Mouse (Mus musculus): ENCODE data around the gene Slc48a1.

Slc48a1 gene

DNA sequence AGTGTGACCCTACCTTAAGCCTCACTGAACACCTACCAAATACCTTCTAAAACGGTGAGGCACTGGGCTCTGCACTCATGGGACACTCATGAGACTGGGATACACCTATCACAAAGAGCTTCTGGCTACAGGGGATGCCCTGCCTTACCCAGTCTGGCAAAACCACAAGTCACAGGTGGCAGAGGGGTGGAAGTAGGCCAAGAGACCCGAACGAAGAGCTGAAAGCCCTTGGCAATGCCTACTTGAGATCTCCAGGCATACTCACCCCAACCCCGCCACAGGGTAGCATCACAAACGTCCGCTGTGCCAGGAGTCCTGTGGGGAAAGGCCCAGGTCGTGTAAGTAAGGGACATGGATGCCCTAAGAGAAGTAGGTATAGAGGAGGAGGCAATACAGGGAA is 23.5 kb downstream of the Slc48a1 start:
- DNase-seq (ENCODE audit: low read depth, low spot score), result no peak

DNA sequence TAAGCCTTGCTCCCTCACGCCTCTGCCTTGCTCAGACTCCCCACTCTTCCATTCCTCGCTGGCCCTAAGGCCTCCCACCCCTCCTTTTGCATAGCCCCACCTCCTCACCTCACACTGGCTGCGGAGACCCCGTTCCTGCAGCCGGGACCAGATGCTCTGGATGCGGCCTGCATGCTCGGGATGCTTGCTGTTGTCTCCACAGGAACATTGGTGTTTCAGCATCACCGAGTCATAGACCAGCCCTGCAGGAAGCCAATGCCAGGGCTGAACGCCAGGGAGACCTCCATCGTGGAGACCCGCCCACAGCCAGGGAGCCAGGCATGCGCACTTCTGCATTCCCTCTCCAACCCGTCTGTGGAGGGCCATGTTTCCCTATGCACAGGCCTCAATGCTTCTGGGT is 24.3 kb downstream of the Slc48a1 start:
- no peak for DNase-seq (ENCODE audit: low read depth, low spot score)

DNA sequence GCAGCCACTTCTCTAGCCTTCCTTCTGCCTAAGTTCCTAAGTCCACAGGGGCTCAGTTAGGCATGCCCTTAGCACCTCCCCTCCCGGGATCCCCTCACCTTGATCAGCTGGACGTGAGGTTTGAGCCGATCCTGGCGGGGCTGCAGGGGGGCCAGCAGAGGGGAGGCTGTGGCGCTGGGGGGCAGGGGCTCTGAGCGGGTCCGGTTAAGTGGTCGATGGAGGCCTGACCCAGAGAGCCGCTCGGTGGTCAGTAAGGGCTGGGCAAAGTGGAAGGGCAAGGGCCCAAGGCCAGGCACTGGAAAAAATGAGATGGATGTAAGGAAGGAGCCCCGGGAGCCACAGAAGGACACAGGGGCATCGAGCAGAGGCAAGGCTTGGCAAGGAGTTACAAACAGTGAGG is 29.5 kb downstream of the Slc48a1 start:
- no peak for DNase-seq (ENCODE audit: low read depth, low spot score)

DNA sequence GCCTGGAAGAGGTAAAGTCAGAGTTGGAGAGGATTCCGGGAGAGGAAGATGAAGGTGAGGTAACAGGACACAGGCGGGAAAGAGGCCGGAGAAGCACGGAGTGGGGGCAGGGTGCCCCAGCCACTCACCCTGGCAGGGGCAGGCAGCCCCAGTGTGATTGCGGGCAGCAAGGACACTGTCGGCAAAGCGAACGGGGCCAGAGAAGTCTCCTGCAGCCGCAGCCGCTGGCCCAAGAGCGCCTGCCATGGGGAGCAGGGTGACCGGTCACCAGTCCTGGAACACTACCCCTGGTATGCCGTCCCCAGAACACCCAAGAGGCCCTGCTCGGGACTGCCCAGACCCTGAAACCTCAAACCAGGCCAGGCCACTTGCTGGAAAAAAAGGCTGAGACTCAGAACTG is 30.2 kb downstream of the Slc48a1 start:
- DNase-seq (ENCODE audit: low read depth, low spot score), result no peak

DNA sequence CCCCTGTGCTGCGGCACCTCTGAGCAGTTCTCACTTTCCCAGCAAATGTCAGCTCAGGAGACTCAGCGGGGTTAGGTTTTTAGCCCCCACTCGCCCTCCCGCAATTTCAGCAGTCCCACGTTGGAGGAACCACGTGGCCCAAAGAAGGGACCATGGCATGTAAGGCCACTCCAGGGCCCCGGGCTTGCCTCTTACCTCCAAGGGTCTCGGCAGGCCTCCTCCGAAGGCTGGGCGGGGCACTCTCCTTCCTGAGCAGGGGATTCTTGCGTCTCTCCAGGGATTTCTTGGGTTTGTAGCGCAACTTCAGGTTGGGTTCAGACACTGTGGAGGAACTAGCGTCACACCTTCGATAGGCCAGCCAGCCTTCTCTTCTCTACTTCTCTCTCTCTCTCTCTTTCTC is 30.9 kb downstream of the Slc48a1 start:
- DNase-seq (ENCODE audit: low read depth, low spot score), result no peak

DNA sequence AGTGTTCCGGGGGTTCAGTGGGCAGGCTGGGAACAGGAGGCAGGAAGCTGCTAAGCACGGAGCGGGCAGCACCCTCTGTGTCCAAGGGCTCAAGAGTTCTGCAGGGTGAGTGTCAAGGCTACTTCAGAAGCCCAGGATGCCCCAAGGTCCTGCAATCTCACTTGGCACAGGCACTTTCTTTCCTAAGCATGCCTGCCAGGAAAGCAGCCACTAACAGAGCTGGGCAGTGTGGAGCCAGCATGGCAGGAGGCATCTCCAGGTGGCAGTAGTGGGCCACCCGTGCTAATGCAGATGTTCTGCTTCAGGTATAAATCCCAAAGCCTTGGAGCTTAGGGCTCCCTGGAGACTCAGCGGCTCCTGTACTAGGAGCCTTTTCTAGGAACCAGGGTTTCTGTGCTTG is 31.6 kb downstream of the Slc48a1 start:
- no peak for DNase-seq (ENCODE audit: low read depth, low spot score)

DNA sequence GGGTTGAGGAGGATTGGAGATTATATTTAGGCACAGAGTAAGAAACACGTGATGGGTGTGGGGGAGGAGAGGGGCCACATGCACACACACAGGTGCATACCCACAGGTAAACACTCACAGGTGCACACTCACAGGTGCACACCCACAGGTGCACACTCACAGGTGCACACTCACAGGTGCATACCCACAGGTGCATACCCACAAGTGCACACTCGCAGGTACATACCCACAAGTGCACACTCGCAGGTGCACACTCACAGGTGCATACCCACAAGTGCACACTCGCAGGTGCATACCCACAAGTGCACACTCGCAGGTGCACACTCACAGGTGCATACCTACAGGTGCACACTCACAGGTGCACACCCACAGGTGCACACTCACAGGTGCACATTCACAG is 32.1 kb downstream of the Slc48a1 start:
- DNase-seq (ENCODE audit: low read depth, low spot score), result no peak

DNA sequence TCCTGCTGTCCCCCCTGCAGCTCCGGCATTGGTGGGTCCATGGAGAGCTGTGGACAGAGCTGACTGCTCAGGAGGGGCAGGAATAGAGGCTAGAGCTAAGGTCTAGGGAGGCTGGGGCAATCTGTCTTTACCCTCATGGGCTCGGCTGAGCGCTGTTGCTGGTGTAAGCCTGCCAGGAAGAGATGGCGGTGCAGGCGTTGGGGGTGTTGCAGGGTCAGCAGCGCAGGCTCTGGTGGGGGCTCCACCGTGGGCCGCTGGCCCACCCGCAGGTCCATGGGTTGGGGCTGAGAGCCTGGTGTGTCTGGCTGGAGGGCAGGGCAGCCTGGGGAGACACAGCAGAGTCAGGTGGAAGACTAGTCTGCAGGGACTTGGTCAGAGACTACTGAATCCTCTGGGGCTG is 33.0 kb downstream of the Slc48a1 start:
- no peak for DNase-seq (ENCODE audit: low read depth, low spot score)

DNA sequence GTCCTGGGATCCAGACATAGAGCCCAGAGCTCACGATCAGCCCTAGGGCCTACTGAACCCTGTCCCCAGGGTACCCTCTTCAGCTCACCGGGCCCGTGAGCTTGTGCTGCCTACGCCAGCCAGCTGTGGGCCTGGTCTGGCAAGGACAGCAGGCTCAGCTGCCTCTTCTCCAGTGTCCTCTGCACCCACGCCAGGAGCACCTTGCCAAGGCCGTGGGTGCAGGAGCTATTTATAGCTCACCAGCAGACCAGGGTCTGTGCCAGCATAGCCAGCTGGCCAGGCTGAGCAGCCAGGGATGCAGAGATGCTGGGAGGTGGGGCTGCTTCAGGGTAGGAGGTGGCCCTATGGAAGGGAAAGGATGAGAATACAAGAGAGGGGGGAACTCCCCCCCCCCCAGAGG is 33.8 kb downstream of the Slc48a1 start:
- DNase-seq (ENCODE audit: low read depth, low spot score), result no peak

DNA sequence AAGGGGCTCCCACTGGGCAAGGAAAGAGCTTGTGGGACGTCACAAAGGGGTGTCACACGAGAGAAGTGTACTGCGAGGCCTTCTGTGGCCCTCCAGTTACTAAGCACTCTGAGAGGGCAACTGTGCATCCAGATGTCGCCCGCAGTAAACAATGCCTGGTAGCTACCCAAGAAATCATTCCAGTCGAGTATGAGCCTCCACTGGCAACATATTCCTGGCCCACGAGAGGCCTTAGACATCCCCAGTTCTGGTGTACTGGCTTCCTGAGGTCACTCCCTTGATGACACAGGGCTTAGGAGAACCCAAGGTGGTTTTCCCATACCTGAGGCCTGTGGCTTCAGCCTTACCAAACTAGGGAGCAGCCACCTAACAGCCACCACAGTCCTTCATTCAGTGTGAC is 34.6 kb downstream of the Slc48a1 start:
- DNase-seq (ENCODE audit: low read depth, low spot score), result no peak

DNA sequence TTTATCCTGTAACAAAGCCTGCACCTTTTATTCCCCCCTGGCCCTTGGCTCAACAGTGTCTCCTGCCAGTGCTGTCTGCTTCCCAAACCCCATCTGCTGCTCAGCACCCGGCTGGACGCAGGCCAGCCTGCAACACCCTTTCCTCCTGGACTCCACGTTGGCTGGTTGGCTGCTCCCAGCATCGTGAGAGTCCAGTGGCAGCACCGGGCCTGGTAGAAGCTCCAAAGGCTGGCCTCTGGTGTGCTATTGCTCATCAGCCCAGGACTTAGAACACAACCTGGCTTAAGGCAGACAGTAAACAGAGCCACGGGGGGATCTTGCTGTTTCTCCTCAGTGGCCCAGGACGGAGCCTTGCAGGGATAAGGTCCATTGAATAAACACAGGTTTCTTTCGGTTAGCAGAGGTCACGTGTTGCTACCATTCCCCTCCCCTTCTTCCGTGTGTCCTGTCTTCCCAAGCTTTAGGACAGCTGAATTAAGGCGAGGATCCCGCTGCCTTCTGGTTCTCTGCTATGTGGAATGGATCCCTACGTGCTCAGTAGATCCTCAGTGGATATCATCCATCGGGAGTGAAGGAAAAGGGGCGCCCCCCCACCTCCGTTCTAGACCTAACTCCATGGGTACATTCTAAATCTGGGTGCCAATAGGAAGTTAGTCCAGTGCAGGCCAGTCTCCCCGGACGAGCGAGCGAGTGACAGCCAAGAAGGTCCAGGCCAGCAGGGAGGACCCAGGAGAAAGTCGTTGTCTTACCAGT is 35.3 kb downstream of the Slc48a1 start:
- no peak for DNase-seq (ENCODE audit: low read depth, low spot score)

DNA sequence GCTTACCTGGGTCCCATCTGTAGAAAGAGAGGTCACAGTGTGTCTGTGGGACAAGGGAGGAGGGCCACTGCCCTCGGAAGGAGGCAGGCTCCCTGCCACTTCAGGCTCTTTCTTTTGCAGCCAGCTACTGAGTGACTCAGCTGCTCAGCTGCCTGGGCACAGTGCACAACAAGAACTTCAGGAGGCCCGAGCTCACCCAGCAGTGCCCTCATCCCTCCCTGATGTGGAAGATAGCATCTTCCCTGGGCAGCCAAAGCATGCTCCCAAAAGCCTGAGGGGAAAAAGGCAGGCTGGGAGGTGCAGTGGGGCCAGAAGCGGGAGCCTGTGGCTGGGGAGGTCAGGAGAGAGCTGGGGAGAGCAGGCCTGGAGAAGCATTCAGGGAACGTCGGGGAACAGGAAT is 36.4 kb downstream of the Slc48a1 start:
- DNase-seq (ENCODE audit: low read depth, low spot score), result no peak

DNA sequence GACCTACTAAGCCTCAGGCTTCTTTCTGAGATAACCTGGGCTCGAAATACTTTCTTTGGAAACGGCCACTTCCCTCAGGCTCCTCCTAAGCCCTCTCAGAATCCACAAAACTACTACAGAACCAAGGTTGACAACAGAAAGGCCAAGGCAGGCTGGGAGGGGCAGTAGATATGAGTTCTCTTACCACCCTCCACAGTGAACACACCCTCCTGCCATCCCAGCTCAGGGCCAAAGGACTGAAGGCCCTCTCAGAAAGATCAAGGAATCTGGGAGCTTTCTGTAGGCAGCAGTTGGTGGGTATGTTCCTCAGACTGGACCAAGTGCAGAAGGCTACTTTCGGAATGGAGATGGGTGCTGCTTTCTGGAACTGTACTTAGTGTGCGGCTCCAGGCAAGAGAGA is 36.9 kb downstream of the Slc48a1 start:
- no peak for DNase-seq (ENCODE audit: low read depth, low spot score)

DNA sequence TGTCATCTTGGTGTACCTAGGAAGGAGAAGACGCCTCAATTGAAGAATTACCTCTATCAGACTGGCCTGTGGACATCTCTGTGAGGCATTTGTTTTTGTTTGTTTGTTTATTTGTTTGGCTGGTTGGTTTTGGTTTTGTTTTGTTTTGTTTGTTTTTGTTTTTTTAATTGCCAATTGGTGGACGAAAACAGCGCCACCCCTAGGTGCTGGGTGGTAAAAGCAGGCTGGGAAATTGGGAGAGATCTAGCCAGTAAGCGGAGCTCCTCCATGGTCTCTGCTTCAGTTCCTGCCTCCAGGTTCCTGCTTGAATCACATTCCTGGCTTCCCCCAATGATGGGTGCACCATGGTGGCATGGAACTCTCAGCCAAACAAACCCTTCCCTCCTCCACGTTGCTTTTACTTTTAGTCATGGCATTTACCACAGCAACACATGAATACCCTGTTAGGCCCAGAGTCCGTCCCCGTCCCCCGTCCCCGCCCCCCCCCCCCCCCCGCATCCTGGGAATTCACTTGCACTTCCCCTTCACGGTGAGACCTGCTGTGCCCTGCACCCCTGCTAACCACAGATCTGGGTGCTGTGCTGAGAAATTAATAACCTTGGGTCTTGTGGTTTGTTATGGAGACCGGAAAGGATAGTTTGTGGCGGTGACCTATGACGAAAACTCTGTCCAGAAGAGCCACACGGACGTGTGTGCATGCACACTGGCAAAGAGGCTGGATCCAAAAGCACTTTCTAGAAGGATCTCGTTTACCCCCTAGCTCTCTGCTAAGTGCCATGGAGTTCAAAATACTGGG is 38.1 kb downstream of the Slc48a1 start:
- no peak for DNase-seq (ENCODE audit: low read depth, low spot score)

DNA sequence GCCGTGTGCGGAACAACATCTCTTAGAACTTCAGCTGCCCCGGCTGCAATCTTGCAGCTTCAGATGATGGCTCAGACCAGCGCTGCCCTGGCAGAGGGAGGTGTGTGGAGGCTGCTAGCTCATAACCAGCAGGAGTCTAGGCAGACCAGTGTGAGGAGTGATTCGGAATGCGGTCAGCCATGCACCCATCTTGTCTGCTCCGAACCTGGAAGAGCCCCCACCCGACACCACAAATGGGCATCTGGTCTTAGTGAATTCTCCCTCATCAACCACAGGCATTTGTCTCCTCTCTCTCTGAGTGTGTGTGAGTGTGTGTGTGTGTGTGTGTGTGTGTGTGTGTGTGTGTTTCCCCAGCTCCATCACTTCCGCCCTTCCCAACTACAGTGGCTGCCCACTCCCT is 41.6 kb downstream of the Slc48a1 start:
- no peak for DNase-seq (ENCODE audit: low read depth, low spot score)

DNA sequence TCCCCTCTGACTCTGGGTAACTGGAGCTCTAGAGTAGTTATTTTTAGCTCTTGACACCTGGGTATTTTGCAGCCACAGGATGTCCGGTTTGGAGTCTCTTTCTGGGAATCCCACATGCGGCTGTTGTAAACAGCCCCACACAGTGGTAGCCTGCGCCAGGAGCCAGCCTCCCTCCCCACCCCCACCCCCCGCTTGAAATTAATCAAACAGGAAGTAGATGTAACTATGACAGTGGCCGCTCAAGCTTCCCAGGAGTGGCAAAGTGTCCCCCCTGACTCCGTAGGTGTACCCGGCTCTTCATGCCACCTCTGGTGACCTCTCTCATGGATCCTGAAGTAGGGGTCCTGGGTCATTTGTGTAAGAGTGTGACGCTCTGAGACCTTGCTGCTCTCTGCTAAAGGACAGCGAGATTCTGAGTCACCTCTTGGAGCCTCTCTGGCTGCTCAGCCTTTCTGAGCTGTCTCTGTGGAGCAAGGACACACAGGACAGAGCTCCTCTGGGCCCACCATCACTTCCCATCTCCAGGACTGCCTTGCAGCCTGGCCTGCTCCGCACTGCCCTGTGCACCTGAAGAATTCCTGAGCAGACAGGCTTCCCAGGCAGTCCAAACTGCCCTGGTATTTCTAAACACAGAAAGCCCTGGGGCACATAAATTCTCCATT is 43.1 kb downstream of the Slc48a1 start:
- no peak for DNase-seq (ENCODE audit: low read depth, low spot score)

DNA sequence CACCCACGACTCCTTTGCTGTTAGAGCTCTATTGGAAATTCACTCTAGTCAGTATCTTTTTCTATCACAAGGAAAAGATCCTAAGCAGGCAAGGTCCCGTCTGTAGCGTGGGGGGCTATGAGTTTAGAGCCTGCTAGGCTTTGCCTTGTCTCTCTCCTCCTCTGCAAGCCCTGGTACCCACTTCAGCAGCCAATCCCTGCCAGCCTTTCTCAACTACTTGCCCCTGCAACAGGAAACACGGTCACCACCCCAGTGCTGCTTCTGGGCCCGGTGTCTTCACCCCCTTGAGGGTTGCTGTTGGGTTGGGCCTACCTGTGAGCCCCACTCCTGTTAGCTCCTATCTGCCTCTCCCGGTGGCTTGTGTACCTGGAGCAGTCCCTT is 43.7 kb downstream of the Slc48a1 start:
- DNase-seq (ENCODE audit: low read depth, low spot score), result no peak

DNA sequence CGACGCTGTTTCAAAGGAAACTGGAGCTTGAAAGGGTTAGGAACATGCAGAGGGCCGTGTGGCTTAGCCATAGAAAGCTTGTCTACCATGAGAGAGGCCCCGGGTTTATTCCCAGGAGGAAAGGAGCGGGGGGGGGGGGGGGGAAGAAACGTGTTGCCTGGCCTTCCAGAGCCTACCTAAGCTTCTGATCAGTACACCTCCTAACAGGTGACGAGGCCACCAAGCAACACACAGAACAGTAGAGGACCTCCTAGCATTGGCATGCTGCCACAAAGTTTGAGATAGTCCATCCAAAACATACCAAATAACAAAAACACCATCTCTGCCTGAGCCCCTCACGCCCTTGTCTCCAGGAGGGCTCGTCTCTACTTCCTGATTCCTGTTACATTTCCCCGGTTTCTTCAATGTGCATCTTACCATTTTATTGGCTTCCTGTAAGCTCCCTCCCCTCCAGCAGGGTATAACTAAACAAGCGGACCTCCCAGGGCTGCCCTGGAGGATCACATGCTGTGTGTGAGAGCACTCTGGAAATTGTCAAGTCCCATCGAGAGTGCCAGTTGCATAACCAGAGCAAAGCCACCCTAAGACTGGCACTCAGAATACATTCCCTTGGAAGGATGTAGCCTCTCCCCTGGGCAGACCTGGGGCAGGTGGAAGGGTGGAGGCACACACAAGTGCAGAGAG is 44.4 kb downstream of the Slc48a1 start:
- DNase-seq (ENCODE audit: low read depth, low spot score), result no peak

DNA sequence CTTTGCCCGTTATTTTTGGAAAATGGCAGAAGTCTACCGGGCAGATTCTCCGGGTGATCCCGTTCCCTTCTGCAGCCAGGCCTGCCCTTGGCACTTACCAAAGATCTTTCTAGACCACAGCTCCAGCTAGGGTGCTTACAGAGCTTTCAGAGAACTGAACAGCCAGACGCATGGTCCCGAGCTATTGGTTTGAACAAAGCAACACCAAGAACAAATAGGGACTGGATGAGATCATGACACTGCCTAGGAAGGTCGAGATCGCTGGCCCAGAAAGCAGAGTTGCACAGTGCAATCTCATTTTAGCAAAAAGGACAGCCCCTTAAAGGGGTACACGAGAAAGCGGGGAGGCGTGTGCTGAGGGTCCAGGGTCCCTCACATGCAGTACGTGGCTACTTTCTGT is 45.2 kb downstream of the Slc48a1 start:
- DNase-seq (ENCODE audit: low read depth, low spot score), result no peak

DNA sequence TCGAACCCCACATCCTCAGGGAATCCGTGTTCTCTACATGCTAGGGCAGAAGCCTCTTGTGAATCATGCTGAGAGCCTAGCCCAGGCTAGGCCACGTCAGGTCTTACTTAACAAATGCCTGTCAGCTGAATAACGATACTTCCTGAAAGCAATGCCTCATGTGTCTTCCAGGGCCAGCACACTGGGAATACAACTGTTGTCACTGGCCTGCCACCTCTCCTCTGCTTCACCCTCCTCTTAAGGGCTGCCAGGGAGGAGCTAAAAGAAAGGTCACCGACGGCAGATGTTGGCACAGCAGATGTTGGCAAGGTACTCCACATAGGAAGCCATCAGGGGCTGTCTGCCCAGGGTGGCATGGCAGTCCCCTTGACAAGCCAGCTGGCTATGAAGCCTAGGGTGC is 45.7 kb downstream of the Slc48a1 start:
- DNase-seq (ENCODE audit: low read depth, low spot score), result no peak

DNA sequence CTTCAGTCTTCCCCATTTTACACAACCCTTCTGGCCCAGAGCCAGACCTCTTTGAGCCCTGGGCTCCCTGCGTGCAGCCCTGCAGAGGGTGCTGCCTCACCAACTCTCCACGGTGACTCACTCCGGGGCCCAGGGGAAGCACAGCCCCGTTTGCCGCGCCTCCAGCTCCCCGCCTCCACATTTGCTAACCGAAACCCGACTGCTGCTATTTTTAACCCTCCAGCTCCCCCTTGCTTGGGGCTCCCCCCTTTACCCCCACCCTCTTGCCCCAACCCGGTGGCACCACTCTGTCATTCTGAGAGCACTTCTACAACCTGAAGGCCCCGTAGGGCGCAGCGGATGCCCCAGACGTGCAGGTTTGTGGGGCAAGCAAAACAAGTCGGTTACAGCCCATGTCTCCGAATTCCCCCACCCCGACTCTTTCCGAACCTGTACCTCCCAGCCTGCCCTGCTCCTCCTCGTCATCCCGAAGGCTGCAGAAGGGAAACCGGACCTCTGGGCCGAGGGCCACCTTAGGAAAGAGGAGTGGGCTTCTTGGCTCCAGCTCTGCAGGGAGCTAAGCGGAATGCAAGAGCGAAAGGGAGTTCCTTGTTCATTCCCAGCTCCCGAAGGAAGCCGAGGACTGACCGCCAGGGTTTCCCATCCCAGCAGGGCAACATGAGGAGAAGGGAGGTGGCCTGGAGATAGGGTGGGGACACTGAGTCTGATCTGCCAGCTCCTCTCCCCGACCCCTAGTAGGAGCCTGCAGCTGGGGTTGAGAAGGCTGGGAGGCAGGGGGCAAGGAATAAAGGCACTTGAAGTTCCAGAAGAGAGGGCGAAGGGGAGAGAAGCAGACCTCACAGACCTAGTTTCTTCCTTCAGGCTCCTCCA is 47.0 kb downstream of the Slc48a1 start:
- no peak for DNase-seq (ENCODE audit: low read depth, low spot score)

Measured in retina, adult 2 months (tissue).